Comparison of ENCODE assay signal across 8 mouse cellular contexts in the genomic region with DNA sequence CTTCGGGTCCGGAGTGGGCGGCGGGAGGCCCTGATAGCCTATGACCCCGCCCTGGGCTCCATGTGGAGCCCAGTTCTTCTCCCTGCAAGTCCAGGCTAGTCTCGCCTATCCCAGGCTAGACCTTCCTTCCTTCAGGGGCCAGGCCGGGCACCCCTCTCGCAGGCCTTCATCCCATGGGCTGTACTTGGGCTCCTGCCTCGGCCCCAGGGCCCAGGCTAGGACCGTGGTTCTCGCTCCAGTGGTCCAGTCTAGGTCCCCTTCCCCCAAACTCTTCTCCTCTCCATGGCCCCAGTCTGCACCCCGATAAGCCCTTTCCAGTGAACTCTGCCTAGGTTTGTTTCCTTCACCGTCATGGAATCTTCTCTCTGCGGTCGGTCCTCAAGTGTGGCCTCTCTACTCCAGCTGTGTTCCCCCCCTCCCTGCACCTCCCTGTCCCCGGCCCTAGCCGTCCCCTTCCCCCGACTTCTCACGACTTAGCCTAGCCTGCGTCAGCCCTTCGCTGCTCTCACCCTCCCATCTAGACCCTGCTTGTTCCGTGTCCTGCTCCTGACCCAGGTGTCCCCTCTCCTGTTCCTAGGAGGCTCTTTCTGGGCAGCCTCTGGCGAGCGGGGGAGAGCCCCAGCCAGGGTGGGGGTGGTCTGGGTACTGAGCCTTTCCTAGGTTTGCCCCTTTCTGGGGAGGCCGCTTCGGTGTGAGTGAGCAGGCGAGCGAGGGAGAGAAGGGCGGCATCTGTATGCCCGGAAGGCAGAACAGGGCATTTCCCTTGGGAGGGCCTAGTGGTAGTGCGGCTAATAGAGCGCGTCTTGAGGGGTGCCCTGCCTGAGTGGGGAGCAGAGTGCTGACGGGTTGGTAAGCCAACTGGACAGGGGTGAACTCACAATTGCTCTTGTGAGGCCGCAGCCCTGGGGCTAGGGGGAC. TPM values are rescaled to one million over a fixed set of nuclear protein-coding genes. Genes with fewer than 3 reads are reported as not detected.
DNase-seq lines count a peak whose midpoint lies in the region; ATAC-seq and TF ChIP-seq lines count a peak whose summit lies in the region.

No protein-coding gene starts in this region.

- no peak for TF ChIP-seq CTCF in G1E (IDR thresholded peaks at IDR 0.05; ENCODE audit: low read depth, low read length)

- peak overlapping the region; percentile 93 for H3K4me2 ChIP-seq in limb, embryonic 15.5 days

- no peaks in the 10 kb centered on the region for H3K9me3 ChIP-seq in G1E (replicated peaks)
- H3K9me3 ChIP-seq in erythroblast, embryonic 14.5 days (ENCODE audit: control insufficient read depth, low read length) = no peaks in the 10 kb centered on the region
- no peaks in the 10 kb centered on the region for H3K9me3 ChIP-seq in limb, embryonic 15.5 days

- H3K27me3 ChIP-seq in G1E (ENCODE audit: insufficient read depth, low read length) = no peaks in the 10 kb centered on the region
- no peaks in the 10 kb centered on the region for H3K27me3 ChIP-seq in erythroblast, embryonic 14.5 days (ENCODE audit: control insufficient read depth)
- no peaks in the 10 kb centered on the region for H3K27me3 ChIP-seq in limb, embryonic 15.5 days

- peak overlapping the region; percentile 81 for H3K9ac ChIP-seq in limb, embryonic 15.5 days

- peaks cover 68% of the 10 kb centered on the region for H3K4me1 ChIP-seq in G1E (ENCODE audit: insufficient read depth, low read depth, low read length)
- peaks cover 75% of the 10 kb centered on the region for H3K4me1 ChIP-seq in erythroblast, embryonic 14.5 days (ENCODE audit: control insufficient read depth)
- peaks cover 55% of the 10 kb centered on the region for H3K4me1 ChIP-seq in limb, embryonic 15.5 days

- peak; percentile 30 for DNase-seq in gastrocnemius, postnatal 10 days
- no peak for DNase-seq in gastrocnemius, postnatal 25 days
- peak; percentile 35 for DNase-seq in G1E (ENCODE audit: low spot score)
- DNase-seq in naive thymus-derived CD4-positive, alpha-beta T cell, adult 2 months (ENCODE audit: low read depth) = peak; percentile 63
- no peak for DNase-seq in right cerebral cortex, postnatal 10 days (ENCODE audit: low spot score in 2 of 2)
- no peak for DNase-seq in left cerebral cortex, adult 18-20 months (ENCODE audit: low spot score in 2 of 2)

- peak overlapping the region; percentile 82 for H3K4me3 ChIP-seq in G1E (ENCODE audit: low read depth, low read length)
- peak overlapping the region; percentile 72 for H3K4me3 ChIP-seq in erythroblast, embryonic 14.5 days (replicated peaks)
- peak overlapping the region; percentile 92 for H3K4me3 ChIP-seq in limb, embryonic 15.5 days

- 2% methylated on average over 34 of the region's 35 CpGs for WGBS in limb, embryonic 15.5 days

- H3K36me3 ChIP-seq in G1E (replicated peaks) = peaks cover 63% of the 10 kb centered on the region
- peaks cover 10% of the 10 kb centered on the region for H3K36me3 ChIP-seq in erythroblast, embryonic 14.5 days (ENCODE audit: control insufficient read depth)
- H3K36me3 ChIP-seq in limb, embryonic 15.5 days = 0 out of 2 replicates have a peak, but pooled peaks cover 4% of the 10 kb centered on the region

- H3K27ac ChIP-seq in limb, embryonic 15.5 days = peak overlapping the region; percentile 87

- ATAC-seq in G1E (ENCODE audit: extremely low read depth, insufficient number of reproducible peaks, low FRiP score, poor library complexity, severe bottlenecking) = no peak
- ATAC-seq in limb, embryonic 15.5 days (ENCODE audit: insufficient number of reproducible peaks, low FRiP score, low TSS enrichment, low read depth) = peak; percentile 1; the same call in 1 of the 2 replicates

RNA-seq across cellular contexts. Expression of a gene that starts 0.7 kb away (rescaled TPM):
- total RNA-seq in gastrocnemius, postnatal 10 days (2021) = 100 to 1,000 TPM; 576 to 632 TPM
- total RNA-seq in gastrocnemius, postnatal 25 days (2021) = 100 to 1,000 TPM; 472 to 500 TPM
- 310 and 312 TPM in 2 replicates for total RNA-seq in G1E (2014; fragmentation: Nextera tagmentation)
- 86.7 and 91.8 TPM in 2 replicates for total RNA-seq in G1E (2017)
- 99.4 and 110 TPM in 2 replicates for polyA plus RNA-seq in G1E (2012)
- polyA plus RNA-seq in erythroblast, embryonic 14.5 days (2012) = 3.3 and 4.7 TPM in 2 replicates
- 399 and 425 TPM in 2 replicates for polyA plus RNA-seq in limb, embryonic 15.5 days (2015; fragmentation: Nextera tagmentation; extraction: Ambion mirVana)
- total RNA-seq in left cerebral cortex, adult 18-20 months (2021) = 100 to 1,000 TPM; 302 to 316 TPM

Comparison
In these comparisons a context has a peak if more than half of its experiments do, and no peak if none do; other contexts are left out.
1. DNase-seq: peak in gastrocnemius, postnatal 10 days (single experiment), G1E (single experiment) and naive thymus-derived CD4-positive, alpha-beta T cell, adult 2 months (single experiment); none in gastrocnemius, postnatal 25 days (single experiment), right cerebral cortex, postnatal 10 days (0 of 2) and left cerebral cortex, adult 18-20 months (0 of 2).
2. Peak in every context shown above with its lines, with median percentiles within 50 percentile points of each other: H3K4me3 ChIP-seq.